Mouse (Mus musculus): ENCODE data around the gene Aif1. TPM values are rescaled to one million over a fixed set of nuclear protein-coding genes. Genes with fewer than 3 reads are reported as not detected.

Gene Aif1
- polyA plus RNA-seq, 2 experiments = 8.1 to 20.7 TPM

GRCm38 (mm10) chr17:35121871-35122303, 54.0 kb downstream of the Aif1 start, which contains the start of gene Csnk2b:
Gene Csnk2b, minus strand, starts transcription at chr17:35122053.
- peak within 1 kb of the TSS; percentile 90 for H3K27ac ChIP-seq
- peaks cover 14 to 16% of the 10 kb centered on the region in 2 experiments for H3K4me1 ChIP-seq (replicated peaks; ENCODE audit: control insufficient read depth in 2 of 2, insufficient read depth in 2 of 2, low read length in 1 of 2)
- peak within 1 kb of the TSS; percentile 84 to 85 for H3K4me3 ChIP-seq (ENCODE audit: insufficient read depth in 1 of 2, low read depth in 2 of 2, low read length in 2 of 2)
- H3K27me3 ChIP-seq (ENCODE audit: control insufficient read depth, insufficient read depth, low read length) = no peaks in the 10 kb centered on the region
- peak within 1 kb of the TSS; percentile 98 for H3K4me2 ChIP-seq (ENCODE audit: low read depth)
- WGBS (ENCODE audit: insufficient replicate concordance) = under 1% methylated on average over 19 of the region's 19 CpGs
- TF ChIP-seq CTCF (IDR thresholded peaks at IDR 0.05; ENCODE audit: low read depth) (peak; percentile 32; the same call in 1 of the 2 replicates), EP300 (IDR thresholded peaks at IDR 0.05; ENCODE audit: low read depth) (no peak)
- ATAC-seq (ENCODE audit: insufficient read depth) (no peak; the same call in 1 of the 2 replicates), DNase-seq (ENCODE audit: low read depth in 3 of 3, low spot score in 3 of 3) (peak; percentile 41 to 45 (median 44))
- no peaks in the 10 kb centered on the region for H3K9me3 ChIP-seq (ENCODE audit: control insufficient read depth, low read length)
- H3K9ac ChIP-seq (replicated peaks) = peak within 1 kb of the TSS; percentile 92
- H3K36me3 ChIP-seq (replicated peaks; ENCODE audit: control insufficient read depth, insufficient read depth, low read depth) = peaks cover 32% of the 10 kb centered on the region

GRCm38 (mm10) chr17:35121143-35121799, 54.6 kb downstream of the Aif1 start, which contains the start of gene Gpank1:
Gene Gpank1, plus strand, starts transcription at chr17:35121455.
- Histone ChIP-seq H3K4me1 (replicated peaks; ENCODE audit: control insufficient read depth in 2 of 2, insufficient read depth in 2 of 2, low read length in 1 of 2) (peaks cover 14% of the 10 kb centered on the region in 2 experiments), H3K27me3 (ENCODE audit: control insufficient read depth, insufficient read depth, low read length) (no peaks in the 10 kb centered on the region), H3K27ac (peak within 1 kb of the TSS; percentile 90), H3K4me3 (ENCODE audit: insufficient read depth in 1 of 2, low read depth in 2 of 2, low read length in 2 of 2) (peak within 1 kb of the TSS; percentile 84 to 85), H3K4me2 (ENCODE audit: low read depth) (peak within 1 kb of the TSS; percentile 98), H3K9me3 (ENCODE audit: control insufficient read depth, low read length) (no peaks in the 10 kb centered on the region), H3K36me3 (replicated peaks; ENCODE audit: control insufficient read depth, insufficient read depth, low read depth) (peaks cover 36% of the 10 kb centered on the region), H3K9ac (replicated peaks) (peak within 1 kb of the TSS; percentile 92)
- DNase-seq (ENCODE audit: low read depth in 3 of 3, low spot score in 3 of 3) = peak; percentile 95 to 96 (median 96)
- ATAC-seq (ENCODE audit: insufficient read depth) = peak; percentile 93
- no peak for TF ChIP-seq CTCF (IDR thresholded peaks at IDR 0.05; ENCODE audit: low read depth)
- no peak for TF ChIP-seq EP300 (IDR thresholded peaks at IDR 0.05; ENCODE audit: low read depth)
- under 1% methylated on average over 49 of the region's 50 CpGs for WGBS (ENCODE audit: insufficient replicate concordance)

Small RNAs within 50 kb of the gene (microRNA-seq; reads per million reads assigned to microRNA genes)
- not detected for gene Mir6973a
- not detected for gene Mir6974

Other genes with a start within 250 kb of the Aif1 start
Only the 30 nearest of the 39 such genes appear.
- gene Vwa7, start 159.5 kb downstream of the Aif1 start, polyA plus RNA-seq (2012; rRNA removed) = 0.12 and 0.18 TPM in 2 replicates
- gene Vwa7, start 159.5 kb downstream of the Aif1 start, polyA plus RNA-seq (2014; fragmentation: Nextera tagmentation; extraction: Ambion mirVana) = 0.09 TPM in 1 of 2 replicates, not detected in the other
- gene Sapcd1, start 148.1 kb downstream of the Aif1 start, polyA plus RNA-seq (2012; rRNA removed) = 2.3 and 2.7 TPM in 2 replicates
- gene Sapcd1, start 148.1 kb downstream of the Aif1 start, polyA plus RNA-seq (2014; fragmentation: Nextera tagmentation; extraction: Ambion mirVana) = 2.5 and 2.7 TPM in 2 replicates
- 3.3 and 4.3 TPM in 2 replicates for gene Msh5, start 129.3 kb downstream of the Aif1 start, polyA plus RNA-seq (2012; rRNA removed)
- gene Msh5, start 129.3 kb downstream of the Aif1 start, polyA plus RNA-seq (2014; fragmentation: Nextera tagmentation; extraction: Ambion mirVana) = 2.3 and 2.9 TPM in 2 replicates
- 76.4 and 78.0 TPM in 2 replicates for gene Clic1, start 126.1 kb downstream of the Aif1 start, polyA plus RNA-seq (2012; rRNA removed)
- gene Clic1, start 126.1 kb downstream of the Aif1 start, polyA plus RNA-seq (2014; fragmentation: Nextera tagmentation; extraction: Ambion mirVana) = 38.1 and 39.9 TPM in 2 replicates
- 12.0 and 12.3 TPM in 2 replicates for gene Ddah2, start 117.0 kb downstream of the Aif1 start, polyA plus RNA-seq (2012; rRNA removed)
- 16.1 and 17.3 TPM in 2 replicates for gene Ddah2, start 117.0 kb downstream of the Aif1 start, polyA plus RNA-seq (2014; fragmentation: Nextera tagmentation; extraction: Ambion mirVana)
- gene Ly6g6c, start 110.7 kb downstream of the Aif1 start, polyA plus RNA-seq (2012; rRNA removed) = 0.26 and 0.48 TPM in 2 replicates
- gene Ly6g6c, start 110.7 kb downstream of the Aif1 start, polyA plus RNA-seq (2014; fragmentation: Nextera tagmentation; extraction: Ambion mirVana) = 0.24 and 0.37 TPM in 2 replicates
- gene Mpig6b, start 109.9 kb downstream of the Aif1 start, polyA plus RNA-seq (2012; rRNA removed) = 2.3 and 2.6 TPM in 2 replicates
- gene Mpig6b, start 109.9 kb downstream of the Aif1 start, polyA plus RNA-seq (2014; fragmentation: Nextera tagmentation; extraction: Ambion mirVana) = 4.0 and 6.6 TPM in 2 replicates
- gene Ly6g6e, start 99.2 kb downstream of the Aif1 start, polyA plus RNA-seq (2012; rRNA removed) = 0.08 and 0.32 TPM in 2 replicates
- gene Ly6g6e, start 99.2 kb downstream of the Aif1 start, polyA plus RNA-seq (2014; fragmentation: Nextera tagmentation; extraction: Ambion mirVana) = not detected in 2 replicates
- gene Ly6g6d, start 98.0 kb downstream of the Aif1 start, polyA plus RNA-seq (2012; rRNA removed) = 0.95 and 1.2 TPM in 2 replicates
- gene Ly6g6d, start 98.0 kb downstream of the Aif1 start, polyA plus RNA-seq (2014; fragmentation: Nextera tagmentation; extraction: Ambion mirVana) = 0.28 and 0.77 TPM in 2 replicates
- gene Ly6g6f, start 90.5 kb downstream of the Aif1 start, polyA plus RNA-seq (2012; rRNA removed) = 4.1 and 5.1 TPM in 2 replicates
- 5.0 and 6.3 TPM in 2 replicates for gene Ly6g6f, start 90.5 kb downstream of the Aif1 start, polyA plus RNA-seq (2014; fragmentation: Nextera tagmentation; extraction: Ambion mirVana)
- 29.1 and 30.0 TPM in 2 replicates for gene Abhd16a, start 86.8 kb downstream of the Aif1 start, polyA plus RNA-seq (2012; rRNA removed)
- 42.3 and 44.3 TPM in 2 replicates for gene Abhd16a, start 86.8 kb downstream of the Aif1 start, polyA plus RNA-seq (2014; fragmentation: Nextera tagmentation; extraction: Ambion mirVana)
- gene Ly6g5c, start 67.8 kb downstream of the Aif1 start, polyA plus RNA-seq (2012; rRNA removed) = not detected in 2 replicates
- gene Ly6g5c, start 67.8 kb downstream of the Aif1 start, polyA plus RNA-seq (2014; fragmentation: Nextera tagmentation; extraction: Ambion mirVana) = not detected in 2 replicates
- gene Ly6g5b, start 60.6 kb downstream of the Aif1 start, polyA plus RNA-seq (2012; rRNA removed) = 0.57 and 0.70 TPM in 2 replicates
- gene Ly6g5b, start 60.6 kb downstream of the Aif1 start, polyA plus RNA-seq (2014; fragmentation: Nextera tagmentation; extraction: Ambion mirVana) = 0.27 TPM in 1 of 2 replicates, not detected in the other
- gene Gpank1, start 54.6 kb downstream of the Aif1 start, polyA plus RNA-seq (2012; rRNA removed) = 8.9 and 10.0 TPM in 2 replicates
- gene Gpank1, start 54.6 kb downstream of the Aif1 start, polyA plus RNA-seq (2014; fragmentation: Nextera tagmentation; extraction: Ambion mirVana) = 12.2 and 12.7 TPM in 2 replicates
- gene Csnk2b, start 54.0 kb downstream of the Aif1 start, polyA plus RNA-seq (2012; rRNA removed) = 79.2 and 106 TPM in 2 replicates
- 127 and 142 TPM in 2 replicates for gene Csnk2b, start 54.0 kb downstream of the Aif1 start, polyA plus RNA-seq (2014; fragmentation: Nextera tagmentation; extraction: Ambion mirVana)
- gene D17H6S53E, start 49.7 kb downstream of the Aif1 start, polyA plus RNA-seq (2012; rRNA removed) = 0.75 and 1.5 TPM in 2 replicates
- 1.3 and 1.5 TPM in 2 replicates for gene D17H6S53E, start 49.7 kb downstream of the Aif1 start, polyA plus RNA-seq (2014; fragmentation: Nextera tagmentation; extraction: Ambion mirVana)
- 285 and 317 TPM in 2 replicates for gene Apom, start 44.0 kb downstream of the Aif1 start, polyA plus RNA-seq (2012; rRNA removed)
- 750 and 763 TPM in 2 replicates for gene Apom, start 44.0 kb downstream of the Aif1 start, polyA plus RNA-seq (2014; fragmentation: Nextera tagmentation; extraction: Ambion mirVana)
- 45.7 and 48.1 TPM in 2 replicates for gene Bag6, start 40.9 kb downstream of the Aif1 start, polyA plus RNA-seq (2012; rRNA removed)
- gene Bag6, start 40.9 kb downstream of the Aif1 start, polyA plus RNA-seq (2014; fragmentation: Nextera tagmentation; extraction: Ambion mirVana) = 22.9 and 30.5 TPM in 2 replicates
- gene Prrc2a, start 11.2 kb downstream of the Aif1 start, polyA plus RNA-seq (2012; rRNA removed) = 61.4 and 67.5 TPM in 2 replicates
- gene Prrc2a, start 11.2 kb downstream of the Aif1 start, polyA plus RNA-seq (2014; fragmentation: Nextera tagmentation; extraction: Ambion mirVana) = 33.4 and 46.0 TPM in 2 replicates
- 25.6 and 37.4 TPM in 2 replicates for gene Lst1, start 12.4 kb upstream of the Aif1 start, polyA plus RNA-seq (2012; rRNA removed)
- gene Lst1, start 12.4 kb upstream of the Aif1 start, polyA plus RNA-seq (2014; fragmentation: Nextera tagmentation; extraction: Ambion mirVana) = 32.8 and 37.7 TPM in 2 replicates
- 0.47 and 0.70 TPM in 2 replicates for gene Ltb, start 18.4 kb upstream of the Aif1 start, polyA plus RNA-seq (2012; rRNA removed)
- gene Ltb, start 18.4 kb upstream of the Aif1 start, polyA plus RNA-seq (2014; fragmentation: Nextera tagmentation; extraction: Ambion mirVana) = 0.28 and 0.64 TPM in 2 replicates
- gene Tnf, start 25.9 kb upstream of the Aif1 start, polyA plus RNA-seq (2012; rRNA removed) = 0.42 and 0.73 TPM in 2 replicates
- gene Tnf, start 25.9 kb upstream of the Aif1 start, polyA plus RNA-seq (2014; fragmentation: Nextera tagmentation; extraction: Ambion mirVana) = 0.15 and 0.43 TPM in 2 replicates
- 0.04 and 0.07 TPM in 2 replicates for gene Lta, start 29.3 kb upstream of the Aif1 start, polyA plus RNA-seq (2012; rRNA removed)
- gene Lta, start 29.3 kb upstream of the Aif1 start, polyA plus RNA-seq (2014; fragmentation: Nextera tagmentation; extraction: Ambion mirVana) = not detected in 2 replicates
- gene Gm16181, start 44.8 kb upstream of the Aif1 start, polyA plus RNA-seq (2012; rRNA removed) = 0.19 and 0.21 TPM in 2 replicates
- not detected in 2 replicates for gene Gm16181, start 44.8 kb upstream of the Aif1 start, polyA plus RNA-seq (2014; fragmentation: Nextera tagmentation; extraction: Ambion mirVana)
- gene Atp6v1g2, start 57.6 kb upstream of the Aif1 start, polyA plus RNA-seq (2012; rRNA removed) = 1.8 and 1.9 TPM in 2 replicates
- gene Atp6v1g2, start 57.6 kb upstream of the Aif1 start, polyA plus RNA-seq (2014; fragmentation: Nextera tagmentation; extraction: Ambion mirVana) = 0.76 and 0.97 TPM in 2 replicates
- 3.6 and 4.2 TPM in 2 replicates for gene Nfkbil1, start 59.7 kb upstream of the Aif1 start, polyA plus RNA-seq (2012; rRNA removed)
- 1.1 and 1.3 TPM in 2 replicates for gene Nfkbil1, start 59.7 kb upstream of the Aif1 start, polyA plus RNA-seq (2014; fragmentation: Nextera tagmentation; extraction: Ambion mirVana)
- 161 and 199 TPM in 2 replicates for gene Ddx39b, start 65.7 kb upstream of the Aif1 start, polyA plus RNA-seq (2012; rRNA removed)
- gene Ddx39b, start 65.7 kb upstream of the Aif1 start, polyA plus RNA-seq (2014; fragmentation: Nextera tagmentation; extraction: Ambion mirVana) = 127 and 143 TPM in 2 replicates
- 29.2 and 37.1 TPM in 2 replicates for gene H2-D1, start 86.7 kb upstream of the Aif1 start, polyA plus RNA-seq (2012; rRNA removed)
- gene H2-D1, start 86.7 kb upstream of the Aif1 start, polyA plus RNA-seq (2014; fragmentation: Nextera tagmentation; extraction: Ambion mirVana) = 55.6 and 57.2 TPM in 2 replicates
- 0.50 and 0.56 TPM in 2 replicates for gene H2-Q1, start 144.3 kb upstream of the Aif1 start, polyA plus RNA-seq (2012; rRNA removed)
- gene H2-Q1, start 144.3 kb upstream of the Aif1 start, polyA plus RNA-seq (2014; fragmentation: Nextera tagmentation; extraction: Ambion mirVana) = 0.58 and 1.2 TPM in 2 replicates
- gene H2-Q2, start 166.2 kb upstream of the Aif1 start, polyA plus RNA-seq (2012; rRNA removed) = 0.57 and 0.82 TPM in 2 replicates
- 1.8 and 1.9 TPM in 2 replicates for gene H2-Q2, start 166.2 kb upstream of the Aif1 start, polyA plus RNA-seq (2014; fragmentation: Nextera tagmentation; extraction: Ambion mirVana)